Mouse (Mus musculus) layer of hippocampus, postnatal 10 days (tissue): Measurements from ENCODE around the gene Ogfod3. TPM values are rescaled to one million over a fixed set of nuclear protein-coding genes. Genes with fewer than 3 reads are reported as not detected.

Experiments used
- DNase-seq, 2 experiments: peaks; one replicate each; pipeline ENCODE4 v3.0.0; 2021; ENCODE audit warnings: low spot score in 2 of 2
- total RNA-seq, 2 experiments: library from RNA; stranded (reverse); gene quantifications; 2 replicates each; pipeline ENCODE4 v1.2.3; 2021

Ogfod3 gene
- total RNA-seq, 2 experiments from 2014 or later = 7.4 to 9.5 TPM

GRCm38 (mm10) chr11:121200781-121201180 is 3.7 kb downstream of the Ogfod3 start:
- DNase-seq = no peak

- no peak for DNase-seq
These were observed 4.7 kb downstream of the Ogfod3 start for GRCm38 (mm10) chr11:121199851-121200250.

- DNase-seq = no peak
These were observed 5.9 kb downstream of the Ogfod3 start for GRCm38 (mm10) chr11:121198622-121199021.

DNA sequence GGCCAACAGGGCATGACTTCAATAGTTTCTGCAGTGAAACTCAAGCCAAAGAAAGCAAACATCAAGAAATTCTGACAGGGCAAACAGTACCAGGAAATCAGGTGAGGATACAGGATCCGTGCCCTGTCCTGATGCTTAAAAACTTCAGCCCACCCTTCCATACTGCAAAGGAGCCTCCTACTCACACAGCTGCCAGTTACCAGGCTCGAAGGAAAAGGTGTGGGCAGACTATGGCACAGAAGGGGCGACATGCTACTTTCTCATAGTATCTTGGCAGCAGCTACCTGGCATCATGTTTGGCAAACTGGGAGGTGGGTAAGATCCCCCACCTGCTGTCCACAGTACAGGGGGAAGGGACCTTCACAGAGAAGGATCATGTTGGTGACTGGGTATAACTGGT is 11.1 kb downstream of the Ogfod3 start:
- no peak for DNase-seq

DNA sequence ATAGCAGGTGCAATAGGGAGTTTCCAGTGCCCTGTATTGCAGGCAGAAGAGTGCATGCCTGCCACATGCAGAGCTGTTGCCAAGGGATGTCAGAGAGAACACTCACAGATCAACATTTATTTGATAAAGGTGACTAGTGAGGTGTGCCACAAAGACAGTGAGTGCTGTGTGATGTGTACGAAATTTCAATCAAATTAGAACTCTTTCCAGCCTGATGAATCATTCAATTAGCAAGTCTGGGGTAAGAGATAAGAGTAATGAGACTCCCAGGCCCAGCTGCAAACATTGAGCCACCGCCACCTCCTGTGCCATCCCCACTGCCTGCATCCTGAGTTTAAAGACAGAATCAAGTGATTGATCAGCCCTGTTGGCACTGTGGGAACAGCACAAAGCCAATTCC is 11.8 kb downstream of the Ogfod3 start:
- DNase-seq = no peak

DNA sequence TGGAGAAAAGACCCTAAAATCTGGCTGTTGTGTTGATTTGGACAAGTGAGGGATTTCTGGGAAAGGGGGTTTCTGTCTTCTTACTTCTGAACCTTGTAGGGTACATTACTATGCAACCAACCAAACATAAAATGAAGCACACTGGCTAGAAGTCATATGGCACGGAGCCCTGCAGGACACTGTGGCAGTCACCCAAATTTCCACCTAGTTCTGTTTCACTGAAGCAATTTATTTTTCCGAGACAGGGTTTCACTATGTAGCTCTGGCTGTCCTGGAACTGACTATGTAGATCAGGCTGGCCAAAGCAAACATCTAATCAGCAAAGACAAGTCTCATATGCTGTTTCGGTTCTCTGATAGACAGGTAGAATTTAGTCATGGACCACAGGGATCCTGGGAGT is 14.8 kb downstream of the Ogfod3 start:
- DNase-seq = no peak

DNA sequence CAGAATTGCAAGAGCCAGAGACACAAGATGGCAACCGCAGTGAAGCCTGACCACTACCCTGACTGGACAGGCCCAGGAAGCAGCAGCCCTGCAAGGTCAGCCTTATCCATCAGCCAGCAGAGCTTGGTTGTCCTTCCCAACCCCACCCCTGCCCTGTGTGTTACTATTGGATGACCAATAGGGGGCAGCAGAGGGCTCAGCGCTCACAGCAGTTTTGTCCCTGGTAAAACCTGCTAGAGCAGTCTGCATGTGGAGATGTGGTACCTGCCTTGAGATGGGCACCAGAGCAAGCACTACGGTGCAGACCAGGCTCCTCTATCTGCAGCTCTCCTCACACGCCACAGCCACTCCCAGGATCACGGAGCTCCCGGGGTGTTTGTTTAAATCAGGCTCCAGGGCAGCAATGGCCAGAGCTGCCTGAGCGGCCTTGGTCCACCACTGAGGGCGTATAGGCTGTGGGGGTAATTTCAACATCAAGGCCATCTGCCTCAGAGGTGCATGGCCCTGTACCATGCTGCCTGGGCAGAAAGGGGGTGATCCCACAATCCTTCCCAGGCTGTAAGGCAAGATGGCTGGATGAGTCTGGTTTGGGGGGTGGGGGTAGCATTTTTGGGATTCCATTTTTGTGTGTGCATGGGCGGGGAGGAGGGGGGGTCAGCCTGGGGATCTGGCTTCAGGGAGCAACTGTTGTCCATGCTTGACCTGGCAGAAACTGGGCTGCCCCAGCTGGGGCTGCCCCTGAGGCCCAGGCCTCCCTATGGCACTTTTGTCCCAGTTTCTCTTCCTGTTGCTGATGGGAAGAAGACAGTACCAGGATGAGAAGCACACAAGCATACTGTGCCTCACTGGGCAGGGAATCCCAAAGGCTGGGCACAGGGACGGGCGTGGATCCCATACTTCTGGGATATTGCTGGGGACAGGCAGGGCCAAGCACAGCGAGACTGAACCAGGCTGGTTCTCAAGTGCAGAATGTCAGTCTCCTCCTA is 27.9 kb downstream of the Ogfod3 start:
- peak; percentile 47 to 68 for DNase-seq

DNA sequence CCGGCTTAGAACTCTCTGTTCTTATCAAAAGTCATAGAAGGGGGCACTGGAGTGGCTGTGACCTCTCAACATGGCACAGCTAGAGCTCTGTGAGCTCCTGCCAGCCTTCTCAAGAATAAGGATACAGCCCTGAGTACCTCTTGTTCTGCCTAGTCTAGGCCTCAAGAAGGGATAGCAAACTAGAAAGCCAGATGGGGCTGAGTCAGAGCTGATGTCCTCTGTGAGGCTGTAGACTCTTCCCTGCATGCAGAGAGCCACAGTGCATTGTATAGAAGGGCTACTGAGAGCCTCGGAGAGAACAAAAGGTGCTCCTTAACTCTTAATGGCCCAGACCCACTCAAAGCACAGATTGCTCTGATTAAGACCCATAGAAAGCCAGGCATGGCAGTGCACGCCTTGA is 30.3 kb downstream of the Ogfod3 start:
- DNase-seq = no peak

DNA sequence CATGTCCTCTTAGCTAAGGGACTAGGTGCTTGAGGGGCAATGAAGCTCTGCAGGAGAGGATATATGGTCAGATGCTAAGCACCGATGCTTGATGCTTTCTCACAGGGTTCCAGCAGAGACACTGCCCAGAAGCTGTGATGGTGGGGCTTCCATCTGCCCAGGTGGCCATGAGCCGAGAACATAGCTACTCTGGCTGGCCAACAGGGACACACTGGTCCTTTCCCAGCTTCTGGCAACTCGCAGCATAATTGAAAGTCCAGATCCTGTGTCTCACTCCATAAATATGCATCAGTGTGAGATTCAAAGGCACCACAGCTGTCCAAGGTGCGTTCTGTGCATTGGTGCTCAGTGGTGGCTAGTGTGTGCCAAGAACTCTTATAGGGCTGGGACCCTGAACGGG is 31.3 kb downstream of the Ogfod3 start:
- DNase-seq = peak; percentile 13 to 26

DNA sequence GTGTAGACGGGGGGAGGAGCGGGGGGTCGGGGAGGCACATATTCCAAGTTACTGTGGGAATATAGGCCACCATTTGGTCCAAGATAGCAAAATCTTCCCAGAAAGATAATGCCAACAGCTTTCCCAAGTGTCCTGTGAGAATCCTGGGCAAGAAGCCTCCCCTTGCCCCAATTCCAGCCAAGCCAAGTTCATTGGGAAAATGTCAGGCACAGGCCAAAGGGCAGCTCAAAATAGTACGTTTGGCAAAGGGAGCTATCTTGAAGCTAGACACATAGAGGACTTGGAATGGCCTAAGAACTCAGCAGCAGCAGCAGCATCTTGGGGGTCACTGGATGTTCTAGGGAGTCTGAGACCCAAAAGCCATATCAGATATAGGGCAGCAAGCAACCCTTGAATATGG is 40.8 kb downstream of the Ogfod3 start:
- no peak for DNase-seq

DNA sequence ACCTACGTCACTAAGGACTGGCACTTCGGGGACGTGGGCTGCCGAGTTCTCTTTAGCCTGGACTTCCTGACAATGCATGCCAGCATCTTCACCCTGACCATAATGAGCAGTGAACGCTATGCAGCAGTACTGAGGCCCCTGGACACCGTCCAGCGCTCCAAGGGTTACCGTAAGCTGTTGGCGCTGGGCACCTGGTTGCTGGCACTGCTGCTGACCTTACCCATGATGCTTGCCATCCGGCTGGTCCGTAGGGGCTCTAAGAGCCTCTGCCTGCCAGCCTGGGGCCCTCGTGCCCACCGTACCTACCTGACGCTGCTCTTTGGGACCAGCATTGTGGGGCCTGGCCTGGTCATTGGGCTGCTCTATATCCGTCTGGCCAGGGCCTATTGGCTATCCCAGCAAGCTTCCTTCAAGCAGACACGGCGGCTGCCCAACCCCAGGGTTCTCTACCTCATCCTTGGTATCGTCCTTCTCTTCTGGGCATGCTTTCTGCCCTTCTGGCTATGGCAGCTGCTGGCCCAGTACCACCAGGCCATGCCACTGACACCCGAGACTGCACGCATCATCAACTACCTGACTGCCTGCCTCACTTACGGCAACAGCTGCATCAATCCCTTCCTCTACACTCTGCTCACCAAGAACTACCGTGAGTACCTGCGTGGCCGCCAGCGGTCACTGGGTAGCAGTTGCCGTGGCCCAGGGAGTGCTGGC is 43.7 kb downstream of the Ogfod3 start:
- no peak for DNase-seq

DNA sequence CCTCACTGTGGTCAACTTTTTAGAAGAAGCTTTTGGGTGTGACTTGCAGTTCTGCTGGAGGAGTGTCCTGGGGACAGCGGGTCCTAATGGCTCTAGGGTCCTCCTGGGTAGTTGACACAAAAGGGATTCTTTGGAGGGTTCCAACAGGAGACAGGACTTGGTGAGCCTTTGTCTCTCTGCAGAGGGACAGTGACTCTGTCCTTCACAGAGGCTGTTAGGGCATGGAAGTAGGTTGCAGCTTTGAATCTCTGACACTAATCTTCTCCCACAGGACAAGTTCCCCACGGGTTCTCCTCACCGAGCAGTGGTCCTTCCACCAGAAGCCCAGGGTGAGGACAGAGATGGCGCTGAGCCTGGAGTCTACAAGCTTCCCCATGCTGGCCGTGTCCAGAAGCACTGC is 44.5 kb downstream of the Ogfod3 start, which contains the start of gene Uts2r:
TSS of gene Uts2r (plus strand) at position 301 of the 400 bp plus-strand sequence.
- DNase-seq = no peak

DNA sequence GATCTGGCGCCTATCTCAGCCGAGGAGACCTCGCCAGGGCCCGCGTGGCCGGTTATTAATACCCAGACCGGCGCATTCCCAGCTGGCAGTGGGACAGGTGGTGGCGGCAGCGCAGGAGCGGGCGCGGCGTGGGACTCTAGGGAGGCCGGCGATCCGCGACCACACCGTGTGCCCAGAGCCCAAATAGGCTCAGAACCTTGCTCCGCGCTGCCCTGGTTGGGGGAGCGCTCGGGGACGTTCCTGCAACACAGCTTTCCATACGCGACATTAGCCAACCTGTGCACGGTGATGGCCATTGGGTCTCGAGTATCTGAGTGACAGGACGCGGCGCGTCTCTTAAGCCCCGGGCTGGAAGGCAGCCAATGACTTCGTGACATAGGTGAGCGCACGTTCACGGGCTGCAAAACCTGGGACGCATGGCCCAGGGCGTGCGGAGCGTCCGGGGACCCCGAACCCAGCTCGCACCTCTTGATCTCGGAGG is 48.1 kb downstream of the Ogfod3 start:
- DNase-seq = peak; percentile 17 to 25

DNA sequence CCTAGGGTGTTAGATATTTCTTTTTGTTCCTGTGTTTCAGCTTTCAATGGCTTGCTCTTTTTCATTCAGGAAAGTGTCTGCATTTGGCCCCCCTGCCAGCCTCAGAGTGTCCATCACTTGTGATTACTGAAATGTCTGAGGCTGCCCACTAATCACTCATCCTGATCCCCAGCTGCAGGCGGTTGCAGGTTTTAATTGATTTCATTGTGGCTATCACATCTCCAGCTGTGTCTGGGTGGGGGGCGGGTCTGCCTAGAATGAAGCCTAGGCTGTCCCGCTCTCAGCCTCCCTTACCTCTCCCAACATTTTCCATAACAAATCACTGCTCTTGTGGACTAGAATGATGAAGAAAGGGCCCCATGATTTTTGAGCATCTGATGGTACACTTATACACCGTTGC is 50.3 kb downstream of the Ogfod3 start:
- no peak for DNase-seq

GRCm38 (mm10) chr11:121148193-121148592 is 56.3 kb downstream of the Ogfod3 start:
- no peak for DNase-seq

- no peak for DNase-seq
These were observed 58.6 kb downstream of the Ogfod3 start, which contains the start of gene Tex19.1 for GRCm38 (mm10) chr11:121145865-121146264. Gene Tex19.1, plus strand, starts transcription at chr11:121146143.

- DNase-seq = no peak
These were observed 61.0 kb downstream of the Ogfod3 start for GRCm38 (mm10) chr11:121143325-121144015.

DNA sequence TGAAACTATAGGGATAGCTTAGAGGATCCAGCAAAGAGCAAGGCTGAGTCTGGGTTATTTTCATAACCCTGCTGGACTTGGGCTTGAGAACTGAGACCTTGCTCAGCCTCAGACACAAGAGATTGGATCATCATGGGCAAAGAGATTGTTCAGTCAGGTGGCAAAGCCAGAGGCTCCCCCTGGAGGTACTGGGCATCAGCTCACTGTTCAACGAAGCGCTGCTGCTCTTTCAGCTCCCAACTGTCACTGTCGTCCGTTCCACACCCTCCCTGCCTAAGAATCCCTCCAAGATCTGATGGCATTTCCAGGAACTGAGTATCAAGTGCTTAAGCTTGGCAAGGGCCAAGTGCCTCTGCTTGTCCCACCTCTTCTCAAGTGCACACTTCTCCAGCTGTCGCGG is 65.8 kb downstream of the Ogfod3 start:
- no peak for DNase-seq

GRCm38 (mm10) chr11:121137682-121138081 is 66.8 kb downstream of the Ogfod3 start:
- DNase-seq = no peak

DNA sequence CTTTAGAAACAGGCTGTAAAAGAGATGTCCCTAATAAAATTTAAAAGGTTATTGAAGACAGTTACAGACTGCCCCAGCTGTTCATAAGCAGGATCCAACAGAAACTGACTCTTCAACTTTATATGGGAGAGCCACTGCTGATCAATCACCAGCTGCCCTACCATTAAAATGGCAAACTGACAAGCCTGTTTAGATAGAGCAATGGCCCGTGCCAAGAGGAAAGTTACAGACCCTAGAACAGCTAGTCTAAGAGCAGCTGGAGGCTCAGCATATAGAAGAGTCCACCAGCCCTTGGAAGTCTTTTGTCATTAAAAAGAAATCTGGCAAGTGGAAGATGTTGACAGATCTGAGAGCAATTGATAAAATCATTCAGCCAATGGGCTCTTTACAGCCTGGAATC is 69.9 kb downstream of the Ogfod3 start:
- DNase-seq = no peak

DNA sequence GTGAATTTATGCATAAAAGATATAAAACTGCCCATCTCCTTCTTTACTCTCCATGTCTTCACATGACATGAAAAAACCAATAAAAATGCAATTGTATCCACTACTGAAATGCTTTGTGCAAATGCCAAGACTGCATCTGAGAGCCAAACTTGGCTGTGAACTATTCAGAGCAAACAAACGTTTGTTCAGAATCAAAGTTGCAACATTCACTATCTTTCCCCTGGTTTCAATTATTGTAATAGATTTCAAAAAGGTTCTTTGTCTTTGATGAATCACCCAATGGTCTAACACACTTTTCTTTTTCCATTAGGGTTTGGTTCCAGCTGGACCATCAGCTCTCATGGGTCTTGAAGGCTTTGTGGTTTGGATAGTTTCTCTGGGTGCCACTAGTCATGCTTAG is 74.9 kb downstream of the Ogfod3 start:
- DNase-seq = no peak
